Mouse (Mus musculus) heart, adult 9 months (tissue): ENCODE results near the gene Defa36.
"Not testable (repeated sequence)": the region's sequence is repeated elsewhere in the genome, so short reads cannot be mapped to it uniquely, and the experiment has no call there.

Experiments
- DNase-seq, 2 experiments: peaks; one replicate each; pipeline ENCODE4 v3.0.0; 2022; ENCODE audit warnings: low spot score in 2 of 2

Defa36 gene

DNA sequence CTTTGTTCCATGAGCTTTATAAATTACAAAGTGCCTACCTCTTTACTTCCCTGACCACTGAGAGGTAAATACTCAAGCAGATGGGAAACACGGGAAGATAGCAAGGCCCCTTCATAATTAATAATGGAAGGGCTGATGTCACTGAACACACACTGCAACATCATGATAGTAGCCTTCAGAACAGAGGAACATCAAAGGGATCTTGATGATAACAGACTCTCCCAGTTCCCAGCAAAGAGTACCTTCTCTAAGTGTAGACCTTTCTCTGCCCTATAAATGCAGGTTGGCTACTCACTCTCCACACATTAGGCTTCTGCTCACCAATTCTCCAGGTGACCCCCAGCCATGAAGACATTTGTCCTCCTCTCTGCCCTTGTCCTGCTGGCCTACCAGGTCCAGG is at the start of gene Defa36:
Gene Defa36, plus strand, starts transcription at position 301 of the 400 bp plus-strand sequence.
- DNase-seq: not testable (repeated sequence)

DNA sequence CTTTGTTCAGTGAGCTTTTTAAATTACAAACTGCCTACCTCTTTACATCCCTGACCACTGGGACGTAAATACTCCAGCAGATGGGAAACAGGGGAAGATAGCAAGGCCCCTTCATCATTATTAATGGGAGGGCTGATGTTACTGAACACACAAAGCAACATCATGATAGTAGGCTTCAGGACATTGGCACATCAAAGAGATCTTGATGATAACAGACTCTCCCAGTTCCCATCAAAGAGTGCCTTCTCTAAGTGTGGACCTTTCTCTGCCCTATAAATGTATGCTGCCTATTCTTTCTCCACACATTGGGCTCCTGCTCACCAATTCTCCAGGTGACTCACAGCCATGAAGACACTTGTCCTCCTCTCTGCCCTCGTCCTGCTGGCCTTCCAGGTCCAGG is 49.0 kb upstream of the Defa36 start, which contains the start of gene Defa2:
Gene Defa2, plus strand, starts transcription at position 301 of the 400 bp plus-strand sequence.
- DNase-seq: not testable (repeated sequence)

DNA sequence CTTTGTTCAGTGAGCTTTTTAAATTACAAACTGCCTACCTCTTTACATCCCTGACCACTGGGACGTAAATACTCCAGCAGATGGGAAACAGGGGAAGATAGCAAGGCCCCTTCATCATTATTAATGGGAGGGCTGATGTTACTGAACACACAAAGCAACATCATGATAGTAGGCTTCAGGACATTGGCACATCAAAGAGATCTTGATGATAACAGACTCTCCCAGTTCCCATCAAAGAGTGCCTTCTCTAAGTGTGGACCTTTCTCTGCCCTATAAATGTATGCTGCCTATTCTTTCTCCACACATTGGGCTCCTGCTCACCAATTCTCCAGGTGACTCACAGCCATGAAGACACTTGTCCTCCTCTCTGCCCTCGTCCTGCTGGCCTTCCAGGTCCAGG is 35.7 kb upstream of the Defa36 start, which contains the start of gene Defa33:
Gene Defa33, plus strand, starts transcription at position 301 of the 400 bp plus-strand sequence.
- DNase-seq: not testable (repeated sequence)

DNA sequence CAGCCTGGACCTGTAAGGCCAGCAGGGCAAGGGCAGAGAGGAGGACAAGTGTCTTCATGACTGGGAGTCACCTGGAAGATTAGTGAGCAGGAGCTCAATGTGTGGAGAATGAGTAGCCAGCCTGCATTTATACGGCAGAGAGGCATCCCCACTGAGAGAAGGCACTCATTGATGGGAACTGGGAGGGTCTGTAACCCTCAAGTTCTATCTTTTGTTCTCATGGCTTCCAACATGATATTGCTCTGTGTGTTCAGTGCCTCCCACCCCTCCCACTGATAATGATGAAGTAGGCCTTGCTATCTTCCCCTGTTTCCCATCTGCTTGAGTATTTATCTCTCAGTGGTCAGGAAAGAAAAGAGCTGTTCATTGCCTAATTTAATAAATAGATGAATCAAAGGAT is 29.2 kb downstream of the Defa36 start, which contains the start of gene Gm7849:
Gene Gm7849, minus strand, starts transcription at position 101 of the 400 bp plus-strand sequence.
- DNase-seq: not testable (repeated sequence)
